Mouse (Mus musculus) hindbrain, embryonic 10.5 days (tissue): ENCODE measurements around the gene Hes7. TPM values are rescaled to one million over a fixed set of nuclear protein-coding genes. Genes with fewer than 3 reads are reported as not detected.

ENCODE experiments used
- DNase-seq: peaks from one replicate; pipeline ENCODE4 v3.0.0-alpha.2; 2017; ENCODE audit warnings: low spot score
- H3K27ac ChIP-seq: fragments of 300-500 bp; sonication (generic); 2 replicates; pipeline ENCODE4 v1.5.1; 2016; ENCODE audit warnings: mild to moderate bottlenecking, moderate library complexity
- H3K27me3 ChIP-seq: fragments of 300-500 bp; sonication (generic); 2 replicates; pipeline ENCODE4 v1.6.1; 2016; ENCODE audit warnings: mild to moderate bottlenecking; ENCODE audit not compliant: poor library complexity, insufficient read depth, severe bottlenecking
- H3K36me3 ChIP-seq: fragments of 300-500 bp; sonication (generic); 2 replicates; pipeline ENCODE4 v1.6.1; 2016; ENCODE audit warnings: mild to moderate bottlenecking, moderate library complexity
- H3K4me1 ChIP-seq: fragments of 300-500 bp; sonication (generic); replicated peaks from 2 replicates; pipeline ENCODE4 v1.6.1; 2016; ENCODE audit warnings: mild to moderate bottlenecking
- H3K4me3 ChIP-seq: fragments of 300-500 bp; sonication (generic); 2 replicates; pipeline ENCODE4 v1.5.1; 2016; ENCODE audit warnings: mild to moderate bottlenecking, moderate library complexity
- H3K9me3 ChIP-seq: fragments of 300-500 bp; sonication (generic); 2 replicates; pipeline ENCODE4 v1.6.1; 2016; ENCODE audit warnings: mild to moderate bottlenecking, moderate library complexity
- WGBS: fragments of 180-500 bp; shearing (Covaris S2); methylation state at CpG from one replicate; pipeline ENCODE4 v1.1.7; 2016; 5-methylcytosine and 5-hydroxymethylcytosine counted together
- polyA plus RNA-seq: library from polyadenylated mRNA; unstranded; fragments of >200 nt; fragmentation: Nextera tagmentation; extraction: Ambion mirVana; gene quantifications from 2 replicates; pipeline ENCODE4 v1.2.1, GENCODE M21; 2016

Hes7 gene
- polyA plus RNA-seq, 1 experiment from 2014 or later: 0.48 TPM

GRCm38 (mm10) chr11:69121001-69121740 lies 967 bp downstream of the Hes7 start:
- peaks cover 73% of the 10 kb centered on the region for H3K4me1 ChIP-seq
- under 1% methylated on average over 33 of the region's 33 CpGs for WGBS
- H3K27me3 ChIP-seq: peaks cover 44% of the 10 kb centered on the region
- peak overlapping the region; percentile 92 for H3K4me3 ChIP-seq
- peak overlapping the region; percentile 40; the same call in 1 of the 2 replicates for H3K27ac ChIP-seq
- no peaks in the 10 kb centered on the region for H3K36me3 ChIP-seq
- peak; percentile 55 for DNase-seq
- H3K9me3 ChIP-seq: no peaks in the 10 kb centered on the region

- no peaks in the 10 kb centered on the region for H3K36me3 ChIP-seq
- peak overlapping the region; percentile 92 for H3K4me3 ChIP-seq
- H3K4me1 ChIP-seq: peaks cover 75% of the 10 kb centered on the region
- H3K27ac ChIP-seq: peak overlapping the region; percentile 84
- no peak for DNase-seq
- peaks cover 44% of the 10 kb centered on the region for H3K27me3 ChIP-seq
- WGBS: under 1% methylated on average over 32 of the region's 32 CpGs
- H3K9me3 ChIP-seq: no peaks in the 10 kb centered on the region
These were observed 1.6 kb downstream of the Hes7 start for GRCm38 (mm10) chr11:69121741-69122335.

DNA sequence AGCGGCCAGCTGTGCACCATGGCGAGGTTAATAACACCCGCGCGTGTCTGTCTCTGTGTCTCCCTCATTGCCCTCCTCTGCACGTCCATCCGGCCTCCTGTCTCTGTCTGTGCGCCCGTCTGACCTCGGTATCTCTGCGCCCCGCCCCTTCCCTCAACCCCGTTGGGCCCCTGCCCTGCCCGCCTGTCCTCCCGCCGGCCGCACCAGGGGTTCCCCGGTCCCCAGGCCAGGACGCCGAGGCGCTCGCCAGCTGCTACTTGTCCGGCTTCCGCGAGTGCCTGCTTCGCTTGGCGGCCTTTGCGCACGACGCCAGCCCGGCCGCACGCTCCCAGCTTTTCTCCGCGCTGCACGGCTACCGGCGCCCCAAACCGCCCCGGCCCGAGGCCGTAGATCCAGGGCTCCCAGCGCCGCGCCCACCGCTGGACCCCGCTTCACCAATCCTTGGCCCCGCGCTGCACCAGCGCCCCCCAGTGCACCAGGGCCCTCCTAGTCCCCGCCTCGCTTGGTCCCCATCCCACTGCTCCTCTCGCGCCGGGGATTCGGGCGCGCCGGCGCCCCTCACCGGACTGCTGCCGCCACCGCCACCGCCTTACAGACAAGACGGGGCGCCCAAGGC lies 2.2 kb downstream of the Hes7 start, which contains the start of gene 9130213A22Rik:
TSS of gene 9130213A22Rik (minus strand) at position 254 of the 616 bp plus-strand sequence.
- Histone ChIP-seq H3K4me3 (peak within 1 kb of the TSS; percentile 92), H3K4me1 (peaks cover 69% of the 10 kb centered on the region), H3K36me3 (no peaks in the 10 kb centered on the region), H3K9me3 (no peaks in the 10 kb centered on the region), H3K27ac (peak within 1 kb of the TSS; percentile 84), H3K27me3 (peaks cover 46% of the 10 kb centered on the region)
- DNase-seq: peak; percentile 92
- under 1% methylated on average over 66 of the region's 66 CpGs for WGBS

GRCm38 (mm10) chr11:69123056-69123692 lies 3.0 kb downstream of the Hes7 start:
- peaks cover 54% of the 10 kb centered on the region for H3K27me3 ChIP-seq
- no peaks in the 10 kb centered on the region for H3K36me3 ChIP-seq
- H3K27ac ChIP-seq: peak overlapping the region; percentile 84
- under 1% methylated on average over 29 of the region's 29 CpGs for WGBS
- peak overlapping the region; percentile 92 for H3K4me3 ChIP-seq
- H3K9me3 ChIP-seq: no peaks in the 10 kb centered on the region
- peaks cover 62% of the 10 kb centered on the region for H3K4me1 ChIP-seq
- peak; percentile 96 for DNase-seq

DNA sequence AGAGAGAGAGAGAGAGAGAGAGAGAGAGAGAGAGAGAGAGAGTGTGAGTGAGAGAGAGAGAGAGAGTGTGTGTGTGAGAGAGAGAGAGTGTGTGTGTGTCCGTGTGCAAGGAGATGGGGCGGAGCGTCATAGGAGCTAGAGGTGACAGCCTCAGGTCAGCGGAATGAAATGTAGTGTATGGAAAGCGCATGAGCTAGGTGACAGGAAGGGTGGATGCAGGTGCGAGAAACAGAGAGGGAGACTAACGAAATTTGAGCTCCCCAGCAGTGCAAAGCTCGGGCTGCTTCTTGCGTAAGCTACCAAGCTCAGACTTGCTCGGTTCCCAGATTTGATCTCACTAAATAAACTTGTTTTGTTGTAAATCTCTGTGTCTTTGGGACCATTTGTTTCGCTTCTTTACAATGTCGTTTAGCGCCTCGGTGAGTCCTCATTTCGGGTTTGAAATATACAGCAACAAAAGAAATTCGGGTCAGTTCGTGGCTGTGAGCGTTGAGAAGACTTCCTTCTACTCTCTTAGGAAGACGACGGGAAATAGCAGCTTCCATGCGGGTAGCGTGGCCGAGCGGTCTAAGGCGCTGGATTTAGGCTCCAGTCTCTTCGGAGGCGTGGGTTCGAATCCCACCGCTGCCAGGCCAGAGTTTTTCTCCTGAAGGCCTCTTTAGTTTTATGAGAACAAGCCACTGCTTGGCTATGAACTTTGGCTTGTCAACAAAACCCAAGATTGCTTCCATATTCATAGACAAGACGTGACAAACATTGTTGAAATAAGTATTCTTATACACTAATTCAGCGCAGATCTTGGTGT lies 3.7 kb downstream of the Hes7 start:
- H3K4me1 ChIP-seq: peaks cover 57% of the 10 kb centered on the region
- H3K27ac ChIP-seq: peak overlapping the region; percentile 70
- under 1% methylated on average over 31 of the region's 31 CpGs for WGBS

GRCm38 (mm10) chr11:69124498-69124847 lies 4.3 kb downstream of the Hes7 start:
- H3K4me3 ChIP-seq: peak overlapping the region; percentile 92
- H3K27ac ChIP-seq: no peak overlapping the region
- H3K4me1 ChIP-seq: peaks cover 51% of the 10 kb centered on the region
- DNase-seq: peak; percentile 62
- H3K36me3 ChIP-seq: no peaks in the 10 kb centered on the region
- WGBS: 0% methylated on average over 3 of the region's 3 CpGs
- H3K27me3 ChIP-seq: peaks cover 53% of the 10 kb centered on the region
- H3K9me3 ChIP-seq: no peaks in the 10 kb centered on the region

More for the DNA sequence above, 3.7 kb downstream of the Hes7 start:
- Histone ChIP-seq H3K4me3 (peak overlapping the region; percentile 92), H3K36me3 (no peaks in the 10 kb centered on the region), H3K9me3 (no peaks in the 10 kb centered on the region), H3K27me3 (peaks cover 56% of the 10 kb centered on the region)
- peak; percentile 95 for DNase-seq

GRCm38 (mm10) chr11:69125041-69125851 lies 5.0 kb downstream of the Hes7 start:
- Histone ChIP-seq H3K36me3 (no peaks in the 10 kb centered on the region), H3K27me3 (peaks cover 53% of the 10 kb centered on the region), H3K9me3 (no peaks in the 10 kb centered on the region), H3K4me3 (peak overlapping the region; percentile 92), H3K27ac (peak overlapping the region; percentile 73), H3K4me1 (peaks cover 44% of the 10 kb centered on the region)
- WGBS: under 1% methylated on average over 24 of the region's 24 CpGs
- peak; percentile 82 for DNase-seq

DNA sequence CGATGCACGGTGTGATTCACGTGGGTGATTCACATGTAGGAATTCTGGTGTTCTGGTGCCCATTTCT lies 5.5 kb downstream of the Hes7 start, which contains the start of gene Aloxe3:
TSS of gene Aloxe3 (plus strand) at position 45 of the 67 bp plus-strand sequence.
- DNase-seq: no peak
- Histone ChIP-seq H3K4me1 (peaks cover 39% of the 10 kb centered on the region), H3K4me3 (peak within 1 kb of the TSS; percentile 92), H3K9me3 (no peaks in the 10 kb centered on the region), H3K27ac (peak within 1 kb of the TSS; percentile 73), H3K36me3 (no peaks in the 10 kb centered on the region), H3K27me3 (peaks cover 48% of the 10 kb centered on the region)
- WGBS: 2% methylated on average over 3 of the region's 3 CpGs

DNA sequence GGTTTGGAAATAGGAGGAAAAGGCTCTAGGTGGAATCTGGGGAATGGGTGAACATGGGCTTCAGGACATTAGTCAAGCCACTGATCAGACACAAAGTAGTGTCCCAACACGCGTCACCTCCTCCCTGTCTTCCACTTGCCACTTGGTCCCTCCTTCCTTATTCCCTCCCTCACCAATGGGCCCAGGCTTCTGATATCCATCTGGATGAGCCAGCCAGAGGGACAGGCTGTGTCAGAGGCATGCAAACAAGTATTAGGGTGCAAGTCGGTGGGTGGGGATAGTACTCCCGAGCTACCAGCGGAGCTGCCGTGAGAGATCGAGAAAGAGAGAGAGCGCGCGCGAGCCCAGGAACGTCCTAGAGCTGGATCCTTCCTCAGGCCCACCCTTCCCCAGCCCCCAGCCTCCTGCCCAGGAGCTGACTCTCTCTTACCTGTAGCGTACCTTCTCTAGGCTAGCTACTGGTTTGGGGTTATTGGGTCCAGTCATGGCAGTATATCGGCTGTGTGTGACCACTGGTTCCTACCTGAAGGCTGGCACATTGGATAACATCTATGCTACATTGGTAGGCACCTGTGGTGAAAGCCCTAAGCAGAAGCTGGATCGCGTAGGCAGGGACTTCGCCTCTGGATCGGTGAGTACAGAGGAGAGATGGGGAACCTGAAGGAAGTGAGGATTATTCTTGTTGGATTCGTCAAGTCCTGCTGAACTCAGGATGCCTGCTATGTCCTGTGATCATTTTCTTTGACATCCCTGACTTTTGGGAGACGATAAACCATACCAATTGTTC lies 5.9 kb downstream of the Hes7 start:
- Histone ChIP-seq H3K27me3 (peaks cover 44% of the 10 kb centered on the region), H3K4me1 (peaks cover 35% of the 10 kb centered on the region), H3K9me3 (no peaks in the 10 kb centered on the region), H3K27ac (peak overlapping the region; percentile 43), H3K4me3 (peak overlapping the region; percentile 92), H3K36me3 (no peaks in the 10 kb centered on the region)
- 13% methylated on average over 20 of the region's 20 CpGs for WGBS
- DNase-seq: peak; percentile 28

DNA sequence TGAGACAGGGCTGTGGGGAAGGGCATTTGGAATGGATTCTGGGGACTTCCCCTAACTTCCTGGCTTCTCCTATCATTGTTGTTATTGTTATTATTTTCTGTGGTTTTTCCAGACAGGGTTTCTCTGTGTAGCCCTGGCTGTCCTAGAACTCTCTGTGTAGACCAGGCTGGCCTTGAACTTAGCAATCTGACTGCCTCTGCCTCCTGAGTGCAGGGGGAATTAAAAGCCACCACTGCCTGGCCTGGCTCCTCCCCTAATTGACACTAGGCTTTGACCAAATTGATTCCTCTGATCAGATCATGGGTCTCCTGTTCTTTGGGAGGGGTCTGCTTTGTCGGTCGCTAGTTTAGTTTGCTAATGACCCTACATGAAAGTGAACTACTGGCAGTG lies 6.5 kb downstream of the Hes7 start:
- Histone ChIP-seq H3K36me3 (no peaks in the 10 kb centered on the region), H3K27ac (no peak overlapping the region), H3K27me3 (peaks cover 40% of the 10 kb centered on the region), H3K9me3 (no peaks in the 10 kb centered on the region), H3K4me3 (peak overlapping the region; percentile 92), H3K4me1 (peaks cover 29% of the 10 kb centered on the region)
- no peak for DNase-seq
- 54% methylated on average over 2 of the region's 2 CpGs for WGBS

- Histone ChIP-seq H3K36me3 (no peaks in the 10 kb centered on the region), H3K27ac (no peak overlapping the region), H3K9me3 (no peaks in the 10 kb centered on the region), H3K4me3 (no peak overlapping the region), H3K4me1 (peaks cover 18% of the 10 kb centered on the region), H3K27me3 (peaks cover 54% of the 10 kb centered on the region)
- WGBS: 75% methylated on average over 8 of the region's 8 CpGs
- no peak for DNase-seq
These were observed 8.4 kb downstream of the Hes7 start for GRCm38 (mm10) chr11:69128426-69129122.
